ENCODE assay signal across 14 mouse cellular contexts in genomic region chr10:108541555-108541954, GRCm38 (mm10).
"Had no signal": no experiment of that assay in that cellular context is flagged by ENCODE, and none has a peak within 500 bp of the region (broad histone marks: within the 10 kb centered on the region; RNA-seq: fewer than 3 reads in every experiment).

No protein-coding gene starts in this region.

- DNase-seq: kidney, adult 11 months; kidney, adult 9 months; kidney, postnatal 36 days; liver, embryonic 13.5 days; lung, adult 18-20 months; lung, postnatal 14 days; right cerebral cortex, adult 18-20 months; right cerebral cortex, postnatal 25 days; thymus, postnatal 4 days had no signal

- H3K4me1 ChIP-seq: limb, embryonic 15.5 days; liver, embryonic 13.5 days; midbrain, embryonic 13.5 days; neural tube, embryonic 15.5 days had no signal

- H3K4me2 ChIP-seq: limb, embryonic 15.5 days; liver, embryonic 13.5 days; midbrain, embryonic 13.5 days; neural tube, embryonic 15.5 days had no signal

- H3K27ac ChIP-seq: kidney, postnatal 0 days; limb, embryonic 15.5 days; liver, embryonic 13.5 days; midbrain, embryonic 13.5 days; neural tube, embryonic 15.5 days had no signal

- ATAC-seq: midbrain, embryonic 13.5 days had no signal

- H3K9me3 ChIP-seq: limb, embryonic 15.5 days; liver, embryonic 13.5 days; midbrain, embryonic 13.5 days; neural tube, embryonic 15.5 days had no signal

- H3K9ac ChIP-seq: limb, embryonic 15.5 days; liver, embryonic 13.5 days; midbrain, embryonic 13.5 days; neural tube, embryonic 15.5 days had no signal

- H3K4me3 ChIP-seq: limb, embryonic 15.5 days; liver, embryonic 13.5 days; midbrain, embryonic 13.5 days; myocyte; neural tube, embryonic 15.5 days had no signal

- H3K27me3 ChIP-seq: limb, embryonic 15.5 days; liver, embryonic 13.5 days; midbrain, embryonic 13.5 days; neural tube, embryonic 15.5 days had no signal

- H3K36me3 ChIP-seq: limb, embryonic 15.5 days; liver, embryonic 13.5 days; midbrain, embryonic 13.5 days; neural tube, embryonic 15.5 days had no signal
